Mouse (Mus musculus) myocyte (in vitro differentiated cells): ENCODE measurements around the gene Wdr48. TPM values are rescaled to one million over a fixed set of nuclear protein-coding genes. Genes with fewer than 3 reads are reported as not detected.

Experiments
- H3K27me3 ChIP-seq: one replicate; pipeline ENCODE4 v1.6.1; 2011; ENCODE audit not compliant: control insufficient read depth, insufficient read depth, insufficient read length
- H3K36me3 ChIP-seq: one replicate; pipeline ENCODE4 v1.6.1; 2011; ENCODE audit not compliant: control insufficient read depth, insufficient read depth
- H3K4me2 ChIP-seq: one replicate; pipeline ENCODE4 v1.6.1; 2011; ENCODE audit warnings: low read depth, control low read depth
- H3K4me3 ChIP-seq: one replicate; pipeline ENCODE4 v1.5.1; 2011; ENCODE audit warnings: mild to moderate bottlenecking, control low read depth, moderate library complexity
- H3K79me2 ChIP-seq: one replicate; pipeline ENCODE4 v1.6.1; 2011; ENCODE audit not compliant: control insufficient read depth, insufficient read depth
- H3ac ChIP-seq: one replicate; pipeline ENCODE4 v1.6.1; 2011; ENCODE audit not compliant: control insufficient read depth, insufficient read length
- CEBPB ChIP-seq: IDR thresholded peaks from 2 replicates; pipeline ENCODE4 v1.6.1; 2011; ENCODE audit warnings: mild to moderate bottlenecking, moderate library complexity; ENCODE audit not compliant: poor library complexity, insufficient read depth, severe bottlenecking
- E2F4 ChIP-seq: IDR thresholded peaks from one replicate; pipeline ENCODE4 v1.6.1; 2011; ENCODE audit warnings: mild to moderate bottlenecking, control low read depth, moderate library complexity; ENCODE audit not compliant: insufficient read depth
- MAX ChIP-seq: IDR thresholded peaks from one replicate; pipeline ENCODE4 v1.6.1; 2011; ENCODE audit warnings: low read depth, mild to moderate bottlenecking, control low read depth
- MYOD1 ChIP-seq, 3 experiments: IDR thresholded peaks; one replicate each; pipeline ENCODE4 v1.6.1; 2011; ENCODE audit warnings: control low read depth in 2 of 3, low read depth in 2 of 3, mild to moderate bottlenecking in 2 of 3, moderate library complexity in 1 of 3; ENCODE audit not compliant: insufficient read length in 2 of 3, control insufficient read depth in 1 of 3
- MYOG ChIP-seq, 3 experiments: IDR thresholded peaks; one replicate each; pipeline ENCODE4 v1.6.1; 2011; ENCODE audit warnings: control low read depth in 2 of 3, low read depth in 2 of 3, mild to moderate bottlenecking in 2 of 3; ENCODE audit not compliant: insufficient read length in 2 of 3, control insufficient read depth in 1 of 3, insufficient read depth in 1 of 3
- POLR2A ChIP-seq: IDR thresholded peaks from one replicate; pipeline ENCODE4 v1.6.1; 2011; ENCODE audit warnings: low read depth, mild to moderate bottlenecking, control low read depth, moderate library complexity; ENCODE audit not compliant: insufficient read length
- POLR2AphosphoS2 ChIP-seq: IDR thresholded peaks from one replicate; pipeline ENCODE4 v1.6.1; 2011; ENCODE audit warnings: low read depth, control low read depth; ENCODE audit not compliant: insufficient read length
- REST ChIP-seq: IDR thresholded peaks from one replicate; pipeline ENCODE4 v1.6.1; 2011; ENCODE audit warnings: mild to moderate bottlenecking, control low read depth, moderate library complexity; ENCODE audit not compliant: insufficient read depth, insufficient read length
- SRF ChIP-seq: IDR thresholded peaks from one replicate; pipeline ENCODE4 v1.6.1; 2011; ENCODE audit warnings: low read depth; ENCODE audit not compliant: control insufficient read depth, insufficient read length
- TCF12 ChIP-seq: IDR thresholded peaks from one replicate; pipeline ENCODE4 v1.6.1; 2011; ENCODE audit warnings: mild to moderate bottlenecking, control low read depth; ENCODE audit not compliant: poor library complexity, insufficient read depth, severe bottlenecking
- TCF3 ChIP-seq: IDR thresholded peaks from one replicate; pipeline ENCODE4 v1.6.1; 2011; ENCODE audit warnings: low read depth, control low read depth; ENCODE audit not compliant: insufficient read length
- USF1 ChIP-seq: IDR thresholded peaks from one replicate; pipeline ENCODE4 v1.6.1; 2011; ENCODE audit warnings: low read depth, mild to moderate bottlenecking, control low read depth, moderate library complexity
- polyA plus RNA-seq: library from polyadenylated mRNA; unstranded; fragments of >200 nt; fragmentation: generic; extraction: Trizol; gene quantifications from one replicate; pipeline ENCODE4 v1.2.1, GENCODE M21; 2012; ENCODE audit warnings: missing spikeins

Wdr48 gene
- polyA plus RNA-seq, 1 experiment: 12.1 TPM

- Histone ChIP-seq H3K4me3 (no peak overlapping the region), H3K27me3 (peaks cover 11% of the 10 kb centered on the region), H3K4me2 (no peak overlapping the region), H3K79me2 (no peaks in the 10 kb centered on the region), H3K36me3 (no peaks in the 10 kb centered on the region), H3ac (no peak overlapping the region)
- TF ChIP-seq POLR2A (no peak), SRF (no peak), REST (no peak), USF1 (no peak), MYOD1 (IDR thresholded peaks at IDR 0.05; ENCODE audit: control insufficient read depth in 1 of 3, insufficient read length in 2 of 3, low read depth in 2 of 3) (no peak), TCF3 (no peak), TCF12 (no peak), POLR2AphosphoS2 (no peak), MAX (no peak), CEBPB (no peak), E2F4 (no peak), MYOG (IDR thresholded peaks at IDR 0.05; ENCODE audit: control insufficient read depth in 1 of 3, insufficient read depth in 1 of 3, insufficient read length in 2 of 3, low read depth in 2 of 3) (no peak)
Measured at GRCm38 (mm10) chr9:119945173-119945900, 50.7 kb downstream of the Wdr48 start.

DNA sequence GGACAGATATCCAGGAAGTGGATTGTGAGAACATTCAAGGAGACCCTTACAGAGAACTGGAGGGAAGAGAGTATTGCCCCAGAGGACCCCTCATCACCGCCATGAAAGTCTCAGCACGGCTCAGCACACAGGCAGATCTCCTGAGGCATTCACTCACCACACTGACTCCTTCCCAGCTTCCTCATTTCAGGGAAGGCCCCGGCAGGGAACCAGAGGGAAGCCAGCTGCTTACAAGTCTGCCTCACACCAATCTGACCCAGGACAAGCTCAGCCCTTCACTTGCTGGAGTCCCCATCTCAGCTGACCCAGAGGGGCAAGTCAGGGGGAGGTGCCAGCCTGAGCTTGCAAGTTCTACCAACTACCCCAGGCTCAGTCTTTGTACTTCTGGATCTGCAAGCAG is 54.1 kb downstream of the Wdr48 start:
- no peak overlapping the region for H3K4me2 ChIP-seq
- no peak overlapping the region for H3K4me3 ChIP-seq
- H3ac ChIP-seq: no peak overlapping the region
- no peaks in the 10 kb centered on the region for H3K79me2 ChIP-seq
- H3K27me3 ChIP-seq: peaks cover 11% of the 10 kb centered on the region
- no peak for TF ChIP-seq E2F4
- TF ChIP-seq MYOG (IDR thresholded peaks at IDR 0.05; ENCODE audit: control insufficient read depth in 1 of 3, insufficient read depth in 1 of 3, insufficient read length in 2 of 3, low read depth in 2 of 3): no peak
- no peak for TF ChIP-seq TCF12
- no peak for TF ChIP-seq MYOD1 (IDR thresholded peaks at IDR 0.05; ENCODE audit: control insufficient read depth in 1 of 3, insufficient read length in 2 of 3, low read depth in 2 of 3)
- no peak for TF ChIP-seq POLR2AphosphoS2
- no peak for TF ChIP-seq TCF3
- no peak for TF ChIP-seq REST
- no peak for TF ChIP-seq SRF
- TF ChIP-seq MAX: no peak
- TF ChIP-seq POLR2A: no peak
- no peak for TF ChIP-seq CEBPB
- TF ChIP-seq USF1: no peak
- no peaks in the 10 kb centered on the region for H3K36me3 ChIP-seq

GRCm38 (mm10) chr9:119950434-119950833 is 55.8 kb downstream of the Wdr48 start:
- Histone ChIP-seq H3K36me3 (no peaks in the 10 kb centered on the region), H3K27me3 (peaks cover 11% of the 10 kb centered on the region), H3K4me2 (no peak overlapping the region), H3ac (no peak overlapping the region), H3K79me2 (no peaks in the 10 kb centered on the region), H3K4me3 (no peak overlapping the region)
- no peak for TF ChIP-seq REST
- no peak for TF ChIP-seq MYOG (IDR thresholded peaks at IDR 0.05; ENCODE audit: control insufficient read depth in 1 of 3, insufficient read depth in 1 of 3, insufficient read length in 2 of 3, low read depth in 2 of 3)
- no peak for TF ChIP-seq TCF3
- TF ChIP-seq POLR2A: no peak
- no peak for TF ChIP-seq POLR2AphosphoS2
- no peak for TF ChIP-seq CEBPB
- no peak for TF ChIP-seq E2F4
- TF ChIP-seq MYOD1 (IDR thresholded peaks at IDR 0.05; ENCODE audit: control insufficient read depth in 1 of 3, insufficient read length in 2 of 3, low read depth in 2 of 3): no peak
- no peak for TF ChIP-seq USF1
- no peak for TF ChIP-seq MAX

- Histone ChIP-seq H3K4me2 (no peak overlapping the region), H3K36me3 (no peaks in the 10 kb centered on the region), H3K79me2 (no peaks in the 10 kb centered on the region), H3K4me3 (no peak overlapping the region), H3ac (no peak overlapping the region), H3K27me3 (peaks cover 10% of the 10 kb centered on the region)
- TF ChIP-seq CEBPB (no peak), MYOG (IDR thresholded peaks at IDR 0.05; ENCODE audit: control insufficient read depth in 1 of 3, insufficient read depth in 1 of 3, insufficient read length in 2 of 3, low read depth in 2 of 3) (no peak), MAX (no peak), POLR2A (no peak), POLR2AphosphoS2 (no peak), REST (no peak), TCF12 (no peak), SRF (no peak), MYOD1 (IDR thresholded peaks at IDR 0.05; ENCODE audit: control insufficient read depth in 1 of 3, insufficient read length in 2 of 3, low read depth in 2 of 3) (no peak), USF1 (no peak), TCF3 (no peak), E2F4 (no peak)
Measured at GRCm38 (mm10) chr9:119951388-119951787, 56.7 kb downstream of the Wdr48 start.
